Mouse (Mus musculus) layer of hippocampus, adult 11-12 months (tissue): ENCODE measurements around the gene Lfng.

Experiments
- DNase-seq: peaks from one replicate; pipeline ENCODE4 v3.0.0; 2022; ENCODE audit warnings: low spot score

Lfng gene

DNA sequence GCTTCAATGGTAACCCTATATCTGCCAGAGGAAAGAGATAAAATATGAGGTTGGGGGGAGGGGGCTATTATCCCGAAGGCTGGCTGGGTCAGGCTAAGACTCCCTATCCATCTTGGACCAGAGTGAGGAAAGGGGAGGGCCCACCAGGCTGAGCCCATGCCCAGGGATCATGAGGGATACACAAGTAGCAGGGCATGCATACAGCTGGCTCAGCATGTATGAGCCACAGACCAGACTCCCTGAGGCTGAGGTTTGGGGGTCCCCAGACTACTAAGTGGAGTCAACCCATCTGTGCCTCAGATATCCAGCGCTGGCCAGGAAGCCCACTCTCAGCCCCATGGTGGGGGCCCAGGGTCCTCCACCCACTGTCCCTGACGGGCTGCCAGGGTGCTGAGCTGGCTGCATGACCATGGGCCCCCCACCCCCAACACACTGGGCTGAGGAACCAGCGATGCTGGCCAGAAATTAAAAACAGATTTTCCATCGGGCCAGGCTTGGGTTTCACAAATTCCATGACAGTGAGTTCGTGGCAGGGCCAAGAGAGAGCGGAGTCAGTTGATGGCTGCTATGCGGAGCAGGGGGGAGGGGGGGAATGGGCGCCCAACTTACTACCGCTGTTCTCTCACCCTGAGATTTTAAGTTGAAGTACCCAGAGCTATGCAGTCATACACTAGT lies 34.3 kb downstream of the Lfng start:
- no peak for DNase-seq

GRCm38 (mm10) chr5:140642076-140642475 lies 35.0 kb downstream of the Lfng start:
- peak; percentile 58 for DNase-seq

GRCm38 (mm10) chr5:140644263-140644662 lies 37.1 kb downstream of the Lfng start:
- DNase-seq: no peak

DNA sequence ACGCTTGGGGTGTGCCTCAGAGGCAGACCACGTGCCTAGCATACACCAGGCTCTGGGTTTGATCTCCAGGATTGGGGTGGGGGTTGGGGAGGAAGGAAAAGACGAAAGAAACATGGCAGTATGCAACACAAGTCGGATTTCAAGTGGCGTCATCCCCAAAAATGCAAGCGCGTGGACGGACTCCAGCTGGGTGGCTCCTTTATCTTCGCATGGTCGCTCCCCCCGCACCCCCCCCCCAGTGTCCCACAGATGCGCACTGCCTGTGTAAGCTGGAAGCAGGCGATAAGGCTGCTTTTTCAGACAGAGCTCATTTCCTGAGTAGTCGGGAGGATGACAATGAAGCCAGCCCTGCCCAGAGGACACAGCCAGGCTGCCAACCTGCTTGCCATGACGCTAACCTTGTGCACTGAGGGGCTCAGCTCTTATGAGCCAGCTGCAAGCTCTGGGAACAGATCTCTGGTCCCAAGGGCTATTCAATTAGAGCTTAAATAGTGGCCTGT lies 37.6 kb downstream of the Lfng start:
- DNase-seq: no peak

- no peak for DNase-seq
These were observed 38.3 kb downstream of the Lfng start for GRCm38 (mm10) chr5:140645454-140645853.

DNA sequence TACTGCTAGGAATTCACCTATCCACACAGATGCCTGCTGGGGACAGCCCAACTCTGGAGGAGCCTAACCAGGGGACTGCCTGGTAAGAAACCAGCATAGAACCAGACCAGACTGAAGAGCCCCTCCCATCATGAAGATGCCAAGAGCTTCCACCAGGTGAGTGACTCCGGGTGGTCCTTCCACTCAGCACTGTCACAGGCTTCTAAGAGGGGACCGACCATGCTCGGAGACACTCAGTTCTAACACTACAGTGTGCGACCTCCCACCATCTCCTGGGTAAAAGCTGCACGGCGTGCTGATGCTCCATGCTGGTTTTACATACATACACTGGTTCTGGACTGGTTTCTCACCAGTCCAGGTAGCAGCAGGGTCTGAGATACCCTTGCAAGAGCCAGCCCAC lies 39.1 kb downstream of the Lfng start:
- no peak for DNase-seq

GRCm38 (mm10) chr5:140647031-140647760 lies 40.1 kb downstream of the Lfng start:
- DNase-seq: peak; percentile 62

DNA sequence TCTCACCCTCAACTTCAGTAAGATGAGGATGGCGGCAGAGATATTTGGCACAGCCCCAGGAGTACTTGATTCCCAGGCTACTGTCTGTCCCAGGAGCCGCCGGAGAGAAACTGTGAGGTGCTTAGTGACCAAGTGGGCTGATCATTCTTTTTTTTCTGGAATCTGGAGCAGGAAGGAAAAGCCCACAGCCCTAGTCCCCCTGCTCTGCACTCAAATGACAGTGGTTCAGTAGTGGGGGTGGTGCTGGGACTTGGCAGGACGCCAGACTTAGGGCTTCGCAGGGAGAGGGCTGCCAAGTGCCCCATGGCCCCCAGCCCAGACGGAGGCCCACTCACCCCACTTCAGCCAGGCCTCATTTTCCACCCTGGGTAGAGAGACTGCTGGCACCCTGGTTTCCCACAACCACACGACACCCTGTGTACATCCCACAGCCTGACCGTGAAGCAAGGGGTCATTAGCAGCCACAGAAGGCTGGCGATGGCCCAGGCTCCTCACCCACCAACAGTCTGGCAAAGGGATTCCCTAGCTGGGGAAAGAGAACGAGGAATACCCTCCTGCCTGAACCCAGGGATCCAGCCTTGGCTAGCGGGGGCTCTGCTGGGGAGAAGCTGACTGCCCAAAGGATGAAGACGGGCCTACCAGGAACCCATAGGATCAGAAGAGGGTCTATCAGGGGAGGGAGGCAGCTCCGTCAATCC lies 40.9 kb downstream of the Lfng start:
- DNase-seq: peak; percentile 71

- DNase-seq: no peak
These were observed 41.5 kb downstream of the Lfng start, which contains the start of gene Ttyh3 for GRCm38 (mm10) chr5:140648519-140649100. Gene Ttyh3 (minus strand): TSS chr5:140649031.

DNA sequence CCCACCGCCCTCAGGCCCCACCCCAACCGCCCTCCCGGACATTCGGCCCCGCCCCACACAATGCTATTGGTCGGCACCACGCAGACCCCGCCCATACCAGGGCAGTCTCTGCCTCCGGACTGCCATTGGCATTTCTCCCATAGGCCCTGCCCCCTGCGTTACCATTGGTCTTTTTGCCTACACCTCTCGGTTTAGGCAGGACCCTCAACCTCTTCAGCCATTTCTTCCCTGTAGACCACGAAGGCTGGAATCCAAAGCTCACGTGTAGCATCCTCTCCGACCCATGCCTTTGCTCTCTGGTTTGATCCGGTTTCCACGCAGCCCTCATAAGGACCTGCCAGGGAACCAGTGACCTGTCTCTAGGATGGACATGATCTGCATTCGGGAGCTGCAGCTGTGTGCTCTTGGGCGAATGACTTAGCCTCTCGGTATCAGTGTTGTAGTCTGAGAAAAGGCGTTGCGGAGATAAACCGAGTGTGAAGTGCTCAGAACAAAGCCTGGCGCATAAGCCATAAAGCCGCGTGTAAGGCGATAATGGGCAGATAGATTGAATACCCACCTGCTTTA lies 42.1 kb downstream of the Lfng start:
- peak; percentile 97 for DNase-seq

DNA sequence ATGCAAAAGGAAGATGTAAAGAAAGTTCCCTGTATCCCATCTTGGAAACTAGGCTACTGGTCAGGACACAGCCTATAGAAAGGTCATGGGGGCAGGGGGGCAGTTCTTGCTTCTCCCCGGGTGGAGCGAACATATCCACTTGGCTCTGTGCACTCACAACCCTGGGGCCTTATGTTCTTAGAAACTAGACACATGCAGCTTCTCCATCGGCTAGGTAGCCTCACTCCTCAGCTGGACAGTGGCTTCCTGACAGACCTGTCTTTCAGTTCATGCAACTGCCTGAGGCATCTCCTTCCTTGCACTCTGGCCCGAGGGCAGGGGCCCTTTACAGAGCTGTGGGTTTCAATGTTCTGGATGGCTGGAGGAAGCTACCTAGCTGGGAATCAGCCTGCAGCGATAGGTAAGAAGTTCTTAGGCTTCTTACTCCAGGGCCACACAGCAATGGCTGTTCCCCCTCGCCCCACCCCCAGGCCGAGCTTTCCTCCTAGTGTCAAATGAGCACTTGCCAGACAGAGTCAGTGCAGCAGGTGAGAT lies 42.8 kb downstream of the Lfng start:
- DNase-seq: no peak

DNA sequence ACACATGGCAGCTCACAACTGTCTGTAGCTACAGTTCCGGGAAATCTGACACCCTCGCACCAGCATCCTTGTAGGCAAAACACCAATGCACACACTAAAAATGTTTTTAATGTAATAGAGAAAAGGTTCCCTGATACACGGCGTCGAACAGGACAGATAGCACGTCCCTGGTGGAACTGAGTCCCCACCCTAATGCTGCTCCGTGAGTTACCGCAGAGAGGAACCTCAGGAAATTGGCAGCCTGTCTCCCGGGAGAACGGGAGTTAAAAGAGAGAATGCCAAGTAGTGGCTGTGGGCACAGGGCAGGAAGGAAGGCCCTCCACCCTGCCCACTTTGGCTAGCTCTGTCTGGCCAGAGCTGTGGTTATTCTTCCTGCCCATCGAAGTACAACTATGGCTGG lies 44.1 kb downstream of the Lfng start:
- no peak for DNase-seq

DNA sequence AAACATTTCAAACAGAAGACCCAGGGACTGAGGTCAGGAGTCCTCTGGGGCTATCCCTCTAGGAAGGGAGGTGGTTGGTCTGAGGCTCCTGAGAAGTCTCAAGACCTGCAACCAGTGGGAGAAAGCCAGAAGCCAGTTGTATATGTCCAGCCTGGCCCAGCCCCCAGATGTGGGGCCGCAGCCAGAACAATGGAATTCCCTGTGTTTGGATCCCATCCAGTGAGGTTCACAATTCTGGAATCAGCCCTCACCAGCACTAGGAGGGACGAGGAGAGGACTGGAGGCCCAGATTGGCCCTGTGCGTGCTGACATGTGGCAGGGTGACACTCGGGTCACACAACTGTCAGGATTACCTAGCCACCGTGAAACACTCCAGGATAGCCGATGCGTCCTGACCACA lies 45.5 kb downstream of the Lfng start:
- no peak for DNase-seq

- DNase-seq: no peak
These were observed 47.2 kb downstream of the Lfng start for GRCm38 (mm10) chr5:140654096-140654845.

DNA sequence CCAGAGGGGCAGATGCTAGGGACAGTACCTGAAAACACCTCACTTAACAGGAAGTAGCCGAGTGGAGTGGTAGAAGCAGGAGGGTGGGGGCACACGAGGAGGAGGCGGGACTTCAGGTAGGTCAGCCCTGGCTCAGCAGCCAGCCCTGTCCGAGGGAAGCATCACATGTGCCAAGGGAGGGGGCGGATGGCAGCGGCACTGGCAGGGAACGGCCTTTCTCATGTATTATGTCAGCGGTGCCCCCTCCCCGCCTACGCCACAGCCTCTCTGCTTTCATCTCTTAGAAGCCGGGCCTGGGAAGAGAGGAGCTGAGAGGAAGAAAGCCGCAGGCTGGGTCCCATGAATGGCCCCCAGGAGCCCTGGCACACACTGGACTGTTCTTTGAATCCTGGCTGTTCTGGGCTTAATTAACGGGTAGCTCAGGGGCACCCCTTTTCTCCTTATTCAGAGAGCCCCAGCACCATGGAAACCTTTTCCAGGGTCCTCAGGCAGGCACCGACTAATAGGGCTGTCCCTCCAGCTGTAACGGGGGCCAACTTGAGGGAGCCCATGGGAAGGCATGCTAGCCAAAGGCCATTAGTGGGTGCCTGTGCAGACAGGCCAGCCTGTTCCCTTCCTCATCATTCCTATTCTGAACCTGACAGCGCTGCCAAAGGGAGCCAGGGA lies 52.6 kb downstream of the Lfng start:
- DNase-seq: peak; percentile 79

- no peak for DNase-seq
These were observed 53.3 kb downstream of the Lfng start for GRCm38 (mm10) chr5:140660398-140660797.

DNA sequence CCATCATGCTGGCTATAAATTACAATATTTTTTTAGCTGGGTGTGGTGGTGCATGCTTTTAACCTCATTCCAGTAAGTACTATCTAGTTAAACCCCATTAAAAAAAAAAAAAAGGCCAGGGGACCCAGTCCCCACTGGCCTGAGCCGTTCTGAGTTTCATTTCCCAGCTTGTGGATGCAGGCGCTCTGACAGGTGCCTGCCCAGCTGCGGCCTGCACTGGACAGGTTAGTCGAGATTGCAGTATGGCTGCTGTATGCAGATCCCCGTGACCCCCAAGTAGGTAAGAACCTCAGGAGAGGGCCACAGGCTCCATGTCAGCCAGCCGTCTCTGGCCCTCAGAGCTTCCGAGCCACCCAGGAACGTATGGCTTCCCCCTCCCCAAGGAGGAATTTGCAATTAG lies 54.3 kb downstream of the Lfng start:
- DNase-seq: no peak

GRCm38 (mm10) chr5:140661875-140662643 lies 54.9 kb downstream of the Lfng start:
- DNase-seq: no peak

GRCm38 (mm10) chr5:140662741-140663592 lies 55.8 kb downstream of the Lfng start:
- DNase-seq: no peak
